Mouse (Mus musculus) adrenal gland, postnatal 14 days (tissue): ENCODE measurements at regions not wholly inside any gene's neighbourhood (a gene's known extent, or its start where the extent isn't known, plus 50 kb on each side); places are given as distances from the start of the nearest gene placed in this dataset.
"Not testable (repeated sequence)": the region's sequence is repeated elsewhere in the genome, so short reads cannot be mapped to it uniquely, and the experiment has no call there.

Experiments used
- DNase-seq: peaks from one replicate; pipeline ENCODE4 v3.0.0; 2021; ENCODE audit warnings: mixed read lengths

- peak; percentile 12 for DNase-seq
Measured at GRCm38 (mm10) chr7:138497202-138497601, 99.7 kb upstream of the Tcerg1l start.

- no peak for DNase-seq
Measured at GRCm38 (mm10) chr7:138493661-138494060, 96.1 kb upstream of the Tcerg1l start.

- DNase-seq, result no peak
Measured at GRCm38 (mm10) chr7:138492261-138492660, 94.7 kb upstream of the Tcerg1l start.

GRCm38 (mm10) chr7:138489471-138489870, 91.9 kb upstream of the Tcerg1l start:
- no peak for DNase-seq

GRCm38 (mm10) chr7:138488201-138488720, 90.7 kb upstream of the Tcerg1l start:
- DNase-seq, result no peak

GRCm38 (mm10) chr7:138472891-138473455, 75.4 kb upstream of the Tcerg1l start:
- no peak for DNase-seq

- DNase-seq, result no peak
Measured at GRCm38 (mm10) chr7:138472371-138472770, 74.8 kb upstream of the Tcerg1l start.

- no peak for DNase-seq
Measured at GRCm38 (mm10) chr7:138469211-138469610, 71.7 kb upstream of the Tcerg1l start.

GRCm38 (mm10) chr7:138468436-138468835, 70.9 kb upstream of the Tcerg1l start:
- no peak for DNase-seq

GRCm38 (mm10) chr7:138467981-138468380, 70.5 kb upstream of the Tcerg1l start:
- DNase-seq, result no peak

- no peak for DNase-seq
Measured at GRCm38 (mm10) chr7:138467386-138467785, 69.9 kb upstream of the Tcerg1l start.

GRCm38 (mm10) chr7:138457964-138458363, 60.4 kb upstream of the Tcerg1l start:
- no peak for DNase-seq

GRCm38 (mm10) chr7:138455371-138455770, 57.8 kb upstream of the Tcerg1l start:
- no peak for DNase-seq

GRCm38 (mm10) chr7:138454498-138455225, 57.1 kb upstream of the Tcerg1l start:
- not testable (repeated sequence) for DNase-seq

GRCm38 (mm10) chr7:138451321-138451720, 53.8 kb upstream of the Tcerg1l start:
- DNase-seq, result no peak

- no peak for DNase-seq
Measured at GRCm38 (mm10) chr7:138448519-138448918, 51.0 kb upstream of the Tcerg1l start.
